Mouse (Mus musculus) kidney, postnatal 10 days (tissue): ENCODE measurements around the gene Kcnma1.
A peak's percentile ranks its signal among the peaks of the same experiment; 100 is the strongest.

ENCODE experiments used
- DNase-seq: peaks from one replicate; pipeline ENCODE4 v3.0.0; 2021; ENCODE audit warnings: mixed read lengths

The Kcnma1 gene

GRCm38 (mm10) chr14:23517374-23517773 is 496.9 kb downstream of the Kcnma1 start:
- DNase-seq: no peak

- DNase-seq: no peak
Observed at GRCm38 (mm10) chr14:23509792-23510191, 504.5 kb downstream of the Kcnma1 start.

DNA sequence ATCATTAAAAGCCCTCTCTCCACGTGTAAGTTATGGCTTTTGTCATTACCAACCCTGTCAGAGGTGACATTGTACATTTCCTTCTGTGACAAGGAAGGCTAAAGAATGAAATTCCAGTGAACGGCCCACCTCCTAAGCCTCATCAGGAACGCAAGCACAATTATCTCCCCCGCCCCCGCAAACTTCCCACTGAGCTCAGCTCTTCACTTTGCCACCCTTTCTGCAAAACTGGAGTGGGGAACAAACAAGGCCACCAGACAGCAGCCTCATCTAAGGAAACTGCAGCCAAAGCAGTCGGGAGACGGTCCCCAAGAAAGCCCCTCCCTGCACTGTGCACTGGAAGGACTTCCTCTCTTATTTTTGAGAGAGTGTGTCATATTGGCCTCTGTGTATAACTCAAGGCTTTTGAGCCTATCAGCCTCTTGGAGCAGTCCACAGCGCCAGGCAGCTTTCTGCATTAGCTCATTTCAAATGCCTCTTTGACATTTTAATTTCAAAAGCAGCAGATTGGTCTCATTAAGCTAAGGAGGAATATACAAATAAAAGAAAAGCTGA is 512.0 kb downstream of the Kcnma1 start:
- DNase-seq: peak; percentile 70

DNA sequence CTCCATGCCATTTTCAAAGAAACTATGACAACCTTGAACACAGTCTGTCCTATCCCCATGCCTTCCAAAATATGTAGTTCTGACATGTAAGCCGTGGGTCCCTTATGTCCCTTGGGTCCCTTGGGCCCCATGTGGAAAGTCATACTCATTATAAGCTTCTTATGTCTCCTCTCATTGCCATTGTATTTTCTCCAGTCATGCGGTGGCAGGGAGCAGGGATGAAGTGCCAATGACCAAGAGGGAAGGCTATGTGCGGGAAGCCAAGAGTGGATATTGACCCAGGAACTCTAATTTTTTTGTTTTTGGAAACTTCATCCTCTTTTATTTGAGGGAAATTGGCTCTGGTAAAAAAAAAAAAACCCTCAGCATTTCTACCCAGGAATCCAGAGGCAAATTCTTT is 517.5 kb downstream of the Kcnma1 start:
- DNase-seq: no peak

- DNase-seq: no peak
Observed at GRCm38 (mm10) chr14:23496236-23496740, 518.0 kb downstream of the Kcnma1 start.

DNA sequence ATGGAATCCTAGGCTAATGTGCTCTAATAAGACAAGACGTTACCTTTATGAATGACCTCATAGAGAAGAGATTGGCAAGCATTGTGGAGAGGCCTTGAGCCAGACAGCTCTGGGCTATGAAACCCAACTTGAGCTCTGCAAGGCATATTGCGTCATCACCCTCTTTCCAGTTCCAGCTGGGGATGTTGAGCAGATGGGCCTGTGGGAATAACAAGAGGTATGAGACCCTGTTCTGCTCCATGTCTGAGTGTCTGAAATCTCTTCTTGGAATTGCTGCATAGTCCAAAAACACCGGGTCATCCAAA is 519.8 kb downstream of the Kcnma1 start:
- peak; percentile 35 for DNase-seq

DNA sequence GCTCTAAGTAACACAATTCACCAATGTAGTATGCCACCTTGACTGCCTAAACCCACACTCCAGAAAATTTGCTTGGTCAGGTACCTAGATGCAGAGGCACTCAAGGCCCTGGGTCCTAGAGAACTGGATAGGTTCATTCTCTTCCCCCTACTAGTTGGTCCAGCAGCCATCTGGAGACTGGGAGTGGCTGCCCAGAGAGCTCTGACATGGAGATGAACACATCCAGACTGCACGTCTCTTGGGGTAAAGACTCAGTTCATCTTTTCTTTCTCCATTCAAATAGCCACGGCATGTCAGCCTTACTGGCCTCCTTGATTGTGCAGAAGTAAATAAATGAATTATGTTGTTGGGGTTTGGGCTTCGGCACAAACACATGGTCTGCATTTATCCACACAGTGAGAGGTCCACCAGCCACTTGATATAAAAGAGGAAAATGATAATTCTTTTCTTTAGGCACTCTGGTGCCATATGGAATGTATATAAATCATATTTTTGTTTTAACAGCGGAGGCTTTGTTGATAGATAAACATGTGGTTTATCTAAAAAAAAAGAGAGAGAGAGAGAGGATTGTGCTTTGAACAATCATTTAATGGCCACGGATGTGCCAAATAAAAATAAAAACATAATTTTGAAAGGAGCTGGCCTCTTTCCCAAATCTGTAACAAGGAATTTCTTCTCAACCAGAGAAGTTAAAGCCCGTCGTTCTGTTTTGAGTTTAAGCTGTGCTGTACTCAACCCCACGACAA is 520.4 kb downstream of the Kcnma1 start:
- DNase-seq: peak; percentile 29

DNA sequence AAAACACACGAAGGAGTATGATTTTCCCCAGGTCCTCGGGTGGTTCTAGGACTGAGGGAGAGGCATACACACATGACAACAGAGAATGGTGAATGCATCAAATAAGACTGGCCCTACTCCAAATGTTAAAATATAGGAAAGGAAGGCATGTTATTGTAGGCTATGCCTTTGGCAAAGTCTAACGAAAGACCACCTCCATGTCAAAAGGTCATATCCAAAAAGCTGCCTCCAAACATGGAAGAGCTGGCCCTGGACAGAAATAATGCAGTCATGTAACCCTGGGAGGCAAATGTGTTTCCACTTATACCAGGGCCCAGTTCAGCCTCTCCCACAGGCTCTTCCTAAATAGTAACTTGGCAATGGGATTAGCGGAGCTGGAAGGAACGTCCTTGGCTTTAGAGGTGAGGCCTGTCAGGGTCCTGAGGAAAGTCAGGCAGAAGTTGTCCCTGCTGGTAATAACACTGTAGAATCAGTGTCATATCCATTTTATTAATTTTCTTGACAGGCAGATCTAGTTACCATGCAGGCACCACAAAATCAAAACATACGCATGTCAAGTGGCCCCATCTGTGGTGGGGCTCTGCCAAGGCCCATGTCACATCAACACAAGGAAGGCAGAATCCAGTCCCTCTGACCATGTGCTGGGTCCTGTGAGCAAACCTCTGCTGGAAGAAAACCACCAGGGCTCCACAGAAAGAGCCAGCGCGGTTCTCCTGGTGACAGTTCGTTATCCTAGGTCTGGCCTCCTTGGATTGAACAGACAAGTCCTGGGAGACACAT is 521.5 kb downstream of the Kcnma1 start:
- no peak for DNase-seq

GRCm38 (mm10) chr14:23491359-23491758 is 522.9 kb downstream of the Kcnma1 start:
- DNase-seq: peak; percentile 20

GRCm38 (mm10) chr14:23486687-23487086 is 527.6 kb downstream of the Kcnma1 start:
- no peak for DNase-seq

DNA sequence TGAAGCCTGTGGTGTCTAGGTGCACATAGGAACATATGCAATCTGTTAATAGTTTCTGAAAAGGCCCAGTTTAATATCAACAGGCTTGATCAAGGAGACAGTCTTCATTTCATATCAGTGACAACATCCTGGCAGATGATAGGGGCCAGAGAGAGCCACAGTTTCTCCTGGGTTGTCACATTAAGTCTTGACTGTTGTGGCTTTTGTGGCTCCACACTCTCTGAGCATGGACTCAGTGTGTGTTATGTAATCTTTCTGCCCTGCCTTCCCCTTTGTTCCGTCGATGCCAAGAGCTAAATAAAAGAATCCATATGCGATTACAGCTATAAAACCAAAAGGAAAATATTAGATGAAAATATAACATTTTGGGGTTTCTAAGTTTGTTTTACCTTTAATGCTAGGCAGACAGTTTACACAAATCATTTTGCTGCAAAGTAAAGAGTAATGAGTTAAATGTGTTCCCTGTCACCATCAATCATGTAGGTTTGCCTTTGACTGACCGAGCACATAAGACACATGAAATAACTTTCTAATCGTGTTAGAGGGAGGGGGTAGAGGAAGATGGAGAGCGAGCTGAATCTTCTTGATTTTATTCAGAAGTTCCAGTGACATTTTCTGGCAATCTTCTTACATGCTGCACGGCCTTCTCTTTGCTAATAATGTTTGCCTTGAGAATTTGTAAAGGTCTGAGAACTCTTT is 528.3 kb downstream of the Kcnma1 start:
- DNase-seq: no peak

GRCm38 (mm10) chr14:23475129-23475528 is 539.2 kb downstream of the Kcnma1 start:
- no peak for DNase-seq

- peak; percentile 51 for DNase-seq
Observed at GRCm38 (mm10) chr14:23470071-23470470, 544.2 kb downstream of the Kcnma1 start.

DNA sequence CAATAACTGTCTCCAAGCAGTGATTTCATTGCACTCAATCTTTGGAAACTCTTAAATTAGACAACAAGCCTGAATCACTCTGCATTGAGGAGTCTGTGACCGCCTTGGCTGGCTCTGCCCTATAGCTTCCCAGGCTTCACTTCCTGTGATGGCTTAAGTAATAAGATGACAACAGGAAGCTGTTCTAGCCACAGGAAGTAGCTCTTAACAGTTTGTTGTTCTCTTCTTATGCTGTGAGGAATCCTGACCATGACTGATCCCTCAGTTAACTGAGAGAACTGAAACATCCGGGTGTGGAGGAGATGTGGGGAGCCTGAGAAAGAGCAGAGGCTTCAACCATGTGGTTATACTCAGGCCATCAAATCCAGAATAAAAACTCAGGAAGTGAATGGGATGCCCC is 549.2 kb downstream of the Kcnma1 start:
- no peak for DNase-seq

- DNase-seq: no peak
Observed at GRCm38 (mm10) chr14:23458560-23458959, 555.7 kb downstream of the Kcnma1 start.

- DNase-seq: no peak
Observed at GRCm38 (mm10) chr14:23451681-23452080, 562.6 kb downstream of the Kcnma1 start.

DNA sequence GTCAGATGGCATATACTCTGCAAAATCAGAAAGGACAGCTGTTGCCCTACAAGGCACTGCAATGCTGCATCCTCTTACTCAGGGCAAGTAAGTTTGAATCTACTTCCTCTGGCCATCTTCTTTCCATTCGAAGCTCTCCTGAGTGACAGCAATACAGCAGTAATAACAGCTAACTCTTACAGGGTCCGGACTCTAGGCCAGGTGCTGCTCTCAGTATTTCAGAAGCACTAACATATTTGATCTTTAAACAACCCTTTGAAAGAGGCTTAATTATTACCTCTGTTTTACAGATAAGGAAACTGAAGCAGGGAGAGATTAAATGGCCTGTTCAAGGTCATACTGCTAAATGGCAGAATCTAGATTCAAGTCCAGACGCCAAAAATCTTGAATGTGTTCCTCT is 576.8 kb downstream of the Kcnma1 start:
- no peak for DNase-seq

DNA sequence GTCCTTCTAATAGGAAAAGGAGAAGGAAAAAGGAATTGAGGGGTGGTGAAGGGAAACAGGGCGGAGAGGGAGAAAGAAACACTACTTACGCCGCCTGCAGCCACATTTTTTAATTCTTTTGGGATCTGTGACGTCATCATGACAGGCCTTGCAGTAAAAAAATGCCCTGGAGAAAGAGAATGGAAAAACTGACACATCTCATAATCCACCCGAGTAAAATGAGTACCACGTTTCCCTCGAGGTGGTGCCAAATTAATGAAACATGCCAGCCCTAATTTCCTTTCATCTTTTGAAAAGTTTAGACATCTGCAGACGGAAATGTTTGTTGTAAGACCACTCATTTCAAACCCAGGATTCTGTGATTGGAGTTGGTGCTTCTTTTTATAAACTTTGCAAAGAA is 578.4 kb downstream of the Kcnma1 start:
- no peak for DNase-seq

DNA sequence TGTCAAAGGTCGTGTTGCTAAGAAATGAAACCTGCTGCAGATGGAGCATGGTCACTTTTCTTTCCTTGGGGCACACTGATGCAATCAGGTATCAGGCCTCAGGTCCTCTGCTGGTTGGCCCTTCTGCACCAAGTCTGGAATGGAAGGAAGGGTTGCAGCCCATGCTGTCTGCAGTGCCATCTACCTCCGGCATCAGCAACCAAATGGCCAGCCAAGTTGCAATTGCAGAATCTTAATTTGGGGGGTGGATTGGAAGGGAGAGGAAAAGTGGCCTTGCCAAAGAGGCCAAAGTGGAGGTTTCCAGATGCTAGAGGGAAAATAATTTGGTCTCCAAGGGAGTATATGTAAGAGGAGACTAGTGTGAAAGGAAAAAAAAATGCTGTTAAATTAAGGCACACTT is 584.3 kb downstream of the Kcnma1 start:
- DNase-seq: no peak

DNA sequence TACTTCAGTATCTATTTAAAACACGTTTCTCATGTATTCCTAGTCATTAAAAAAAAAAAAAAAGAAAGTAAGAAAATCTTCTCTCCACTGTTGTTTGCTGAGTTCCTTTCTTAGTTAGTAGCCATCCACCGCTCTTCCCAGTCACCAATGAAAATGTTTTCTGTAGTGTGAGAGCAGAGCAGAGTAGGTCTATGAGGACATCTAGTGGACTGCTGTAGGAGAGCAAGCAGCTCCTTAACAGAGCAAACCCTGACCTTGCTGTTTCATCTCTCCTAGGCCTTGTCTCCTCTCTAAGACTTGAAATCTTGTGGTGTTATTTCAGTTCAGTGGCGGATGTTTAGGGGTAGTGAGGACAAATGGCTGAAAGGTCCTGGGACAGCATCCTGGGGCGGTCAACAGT is 585.2 kb downstream of the Kcnma1 start:
- DNase-seq: no peak

DNA sequence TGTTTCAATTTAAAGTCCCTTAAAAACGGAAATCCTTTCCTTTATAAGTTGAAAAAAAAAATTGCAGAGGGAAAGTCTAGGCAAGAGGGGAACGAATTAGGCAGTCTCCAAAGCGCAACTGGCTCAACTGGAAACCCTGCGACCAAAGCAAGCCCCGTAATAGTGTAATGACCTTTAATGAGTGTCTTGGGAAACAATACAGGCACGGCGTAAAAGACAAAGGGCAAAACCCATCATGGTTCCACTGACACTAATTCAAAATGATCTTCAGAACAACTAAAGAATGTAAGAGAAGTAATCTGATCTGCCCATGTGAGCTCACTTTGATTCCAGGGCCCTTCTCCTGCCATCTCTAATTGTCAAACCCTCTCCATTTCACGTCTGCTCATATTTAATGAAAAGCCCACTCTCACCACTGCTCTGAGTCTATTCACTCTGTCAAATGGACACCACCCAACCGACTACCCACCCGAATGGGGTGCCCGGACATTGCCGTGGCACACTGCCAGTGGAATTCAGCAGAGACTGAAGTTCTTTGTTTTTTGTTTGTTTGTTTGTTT is 591.7 kb downstream of the Kcnma1 start:
- no peak for DNase-seq

- DNase-seq: no peak
Observed at GRCm38 (mm10) chr14:23418955-23419354, 595.3 kb downstream of the Kcnma1 start.

DNA sequence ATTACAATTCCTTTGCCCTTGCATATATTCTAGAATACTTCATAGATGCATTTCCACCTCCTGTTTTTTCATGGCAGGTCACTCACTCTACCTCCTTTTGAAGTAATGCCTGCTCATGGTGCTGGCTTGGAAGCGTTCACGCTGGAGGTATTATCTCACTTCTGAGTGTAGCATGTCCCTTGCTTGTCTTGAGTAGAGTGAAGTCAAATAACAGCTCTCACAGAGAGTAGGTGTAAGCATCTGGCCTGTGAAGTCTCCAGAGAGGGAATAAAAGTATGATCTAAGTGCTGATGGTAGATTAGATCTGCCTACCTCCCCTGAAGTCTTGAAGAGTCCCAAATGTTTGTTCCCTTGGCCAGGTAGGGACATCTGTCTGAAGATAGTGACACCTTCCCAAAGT is 607.2 kb downstream of the Kcnma1 start:
- no peak for DNase-seq
